27 mouse cellular contexts compared by ENCODE assay signal in the genomic region with DNA sequence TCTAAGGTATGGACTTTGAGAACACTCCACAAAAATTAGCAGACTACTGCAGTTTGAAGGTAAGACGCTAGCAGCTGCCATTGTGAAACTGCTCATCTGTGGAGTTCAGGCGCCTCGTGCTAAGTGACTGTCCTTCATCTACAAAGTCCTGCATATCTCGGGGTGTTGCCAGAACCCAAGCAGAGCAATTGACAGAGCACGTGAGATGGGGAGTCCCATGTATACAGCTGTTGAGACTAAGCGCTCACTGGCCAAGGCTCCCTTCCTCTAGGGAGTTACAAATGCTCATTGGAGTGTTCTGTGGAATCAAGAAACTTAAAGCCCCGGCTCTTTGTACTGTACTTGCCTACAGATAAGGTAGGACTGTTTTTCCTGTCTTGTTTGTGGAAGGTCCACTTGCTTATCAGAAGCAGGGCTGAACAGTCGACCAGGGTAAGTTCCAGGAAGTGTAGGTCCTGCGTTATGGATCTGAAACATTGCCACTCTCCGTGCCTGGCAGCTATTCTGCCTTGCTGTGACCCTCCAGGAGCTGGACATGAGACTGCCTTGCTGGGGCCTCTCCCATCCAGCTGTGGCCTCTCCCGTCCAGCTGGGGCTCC. TPM values are rescaled to one million over a fixed set of nuclear protein-coding genes. Genes with fewer than 3 reads are reported as not detected.
DNase-seq lines count a peak whose midpoint lies in the region; ATAC-seq lines count a peak whose summit lies in the region.
"Had no signal": no experiment of that assay in that cellular context is flagged by ENCODE, and none has a peak within 500 bp of the region (broad histone marks: within the 10 kb centered on the region; RNA-seq: fewer than 3 reads in every experiment).

No protein-coding gene starts in this region.

- H3K27me3 ChIP-seq in heart, embryonic 12.5 days (replicated peaks): no peaks in the 10 kb centered on the region
- no peaks in the 10 kb centered on the region for H3K27me3 ChIP-seq in intestine, embryonic 16.5 days (replicated peaks; ENCODE audit: control insufficient read depth, insufficient read depth, low read length)
- H3K27me3 ChIP-seq in stomach, embryonic 16.5 days (ENCODE audit: control insufficient read depth, insufficient read depth, low read length): no peaks in the 10 kb centered on the region
- H3K27me3 ChIP-seq: embryonic facial prominence, embryonic 13.5 days; forebrain, embryonic 12.5 days; kidney, embryonic 15.5 days; limb, embryonic 12.5 days had no signal

- peaks cover 13% of the 10 kb centered on the region for H3K4me1 ChIP-seq in heart, embryonic 12.5 days (replicated peaks)
- no peaks in the 10 kb centered on the region for H3K4me1 ChIP-seq in intestine, embryonic 16.5 days (ENCODE audit: control insufficient read depth, insufficient read depth, low read length)
- 0 out of 2 replicates have a peak, but pooled peaks cover 3% of the 10 kb centered on the region for H3K4me1 ChIP-seq in stomach, embryonic 16.5 days (ENCODE audit: control insufficient read depth, insufficient read depth, low read length)
- H3K4me1 ChIP-seq: embryonic facial prominence, embryonic 13.5 days; forebrain, embryonic 12.5 days; kidney, embryonic 15.5 days; limb, embryonic 12.5 days had no signal

- H3K4me2 ChIP-seq in heart, embryonic 12.5 days: peak overlapping the region; percentile 15
- no peak overlapping the region for H3K4me2 ChIP-seq in intestine, embryonic 16.5 days (ENCODE audit: low read depth, low read length)
- H3K4me2 ChIP-seq in stomach, embryonic 16.5 days (ENCODE audit: low read depth, low read length): no peak overlapping the region
- H3K4me2 ChIP-seq: embryonic facial prominence, embryonic 13.5 days; forebrain, embryonic 12.5 days; kidney, embryonic 15.5 days; limb, embryonic 12.5 days had no signal

- 30% methylated on average over 11 of the region's 11 CpGs for WGBS in heart, embryonic 12.5 days
- WGBS in intestine, embryonic 16.5 days: 53% methylated on average over 11 of the region's 11 CpGs
- WGBS in stomach, embryonic 16.5 days: 43% methylated on average over 11 of the region's 11 CpGs

- H3K27ac ChIP-seq in heart, embryonic 12.5 days (ENCODE audit: poor library complexity, severe bottlenecking): no peak overlapping the region
- H3K27ac ChIP-seq in intestine, embryonic 16.5 days (ENCODE audit: low read length): peak overlapping the region; percentile 57
- peak overlapping the region; percentile 2; the same call in 1 of the 2 replicates for H3K27ac ChIP-seq in stomach, embryonic 16.5 days (ENCODE audit: low read length)
- H3K27ac ChIP-seq: embryonic facial prominence, embryonic 13.5 days; forebrain, embryonic 12.5 days; kidney, embryonic 15.5 days; limb, embryonic 12.5 days had no signal

- intact Hi-C loops in heart, postnatal 36 days (cut with DNase I): loop anchor here (10.0 kb wide), 1 partner anchor 121 kb away; no protein-coding TSS in a partner anchor

- peak overlapping the region; percentile 13; the same call in 1 of the 2 replicates for H3K9ac ChIP-seq in heart, embryonic 12.5 days
- no peak overlapping the region for H3K9ac ChIP-seq in intestine, embryonic 16.5 days (ENCODE audit: low read depth, low read length)
- H3K9ac ChIP-seq in stomach, embryonic 16.5 days (ENCODE audit: low read length): no peak overlapping the region
- H3K9ac ChIP-seq: embryonic facial prominence, embryonic 13.5 days; forebrain, embryonic 12.5 days; kidney, embryonic 15.5 days; limb, embryonic 12.5 days had no signal

- no peak overlapping the region for H3K4me3 ChIP-seq in heart, embryonic 12.5 days
- no peak overlapping the region for H3K4me3 ChIP-seq in intestine, embryonic 16.5 days (ENCODE audit: low read length)
- H3K4me3 ChIP-seq in stomach, embryonic 16.5 days (replicated peaks; ENCODE audit: low read length): no peak overlapping the region
- H3K4me3 ChIP-seq: embryonic facial prominence, embryonic 13.5 days; erythroblast, embryonic 14.5 days; forebrain, embryonic 12.5 days; kidney, embryonic 15.5 days; limb, embryonic 12.5 days had no signal

- peak; percentile 39; the same call in 1 of the 2 replicates for ATAC-seq in heart, embryonic 12.5 days (ENCODE audit: insufficient number of reproducible peaks, low FRiP score)
- peak; percentile 84 for ATAC-seq in intestine, embryonic 16.5 days
- ATAC-seq in stomach, embryonic 16.5 days (ENCODE audit: insufficient read depth, low FRiP score): peak; percentile 76
- ATAC-seq: hindbrain, embryonic 16.5 days had no signal

- no peaks in the 10 kb centered on the region for H3K36me3 ChIP-seq in heart, embryonic 12.5 days
- no peaks in the 10 kb centered on the region for H3K36me3 ChIP-seq in intestine, embryonic 16.5 days (ENCODE audit: control insufficient read depth, insufficient read depth, low read length)
- H3K36me3 ChIP-seq in stomach, embryonic 16.5 days (ENCODE audit: control insufficient read depth, insufficient read depth, low read length): no peaks in the 10 kb centered on the region
- H3K36me3 ChIP-seq: embryonic facial prominence, embryonic 13.5 days; forebrain, embryonic 12.5 days; kidney, embryonic 15.5 days; limb, embryonic 12.5 days had no signal

- no peak for DNase-seq in heart, postnatal 36 days
- DNase-seq in heart, postnatal 4 days: peak; percentile 15
- no peak for DNase-seq in heart, adult 18-20 months
- no peak for DNase-seq in retina, postnatal 1 day
- DNase-seq: adrenal gland, postnatal 10 days; cerebellum, adult 2 months; cerebellum, postnatal 36 days; embryo, embryonic 11 days; gastrocnemius, postnatal 36 days; kidney, adult 11 months; kidney, postnatal 36 days; layer of hippocampus, postnatal 36 days; lung, postnatal 14 days; midbrain, embryonic 14.5 days; right cerebral cortex, postnatal 25 days; spleen, adult 18-20 months; thymus, adult 2 months; thymus, postnatal 4 days had no signal

- H3K9me3 ChIP-seq in heart, embryonic 12.5 days (replicated peaks): no peaks in the 10 kb centered on the region
- H3K9me3 ChIP-seq in intestine, embryonic 16.5 days (ENCODE audit: control insufficient read depth, low read length): no peaks in the 10 kb centered on the region
- no peaks in the 10 kb centered on the region for H3K9me3 ChIP-seq in stomach, embryonic 16.5 days (replicated peaks; ENCODE audit: control insufficient read depth, low read length)
- H3K9me3 ChIP-seq: embryonic facial prominence, embryonic 13.5 days; forebrain, embryonic 12.5 days; kidney, embryonic 15.5 days; limb, embryonic 12.5 days had no signal

RNA-seq across cellular contexts. Expression of a gene that starts 39.0 kb away (rescaled TPM):
- 56.4 and 59.2 TPM in 2 replicates for polyA plus RNA-seq in heart, embryonic 12.5 days (2016; fragmentation: Nextera tagmentation; extraction: Ambion mirVana)
- 10 to 100 TPM; 31.8 to 36.0 TPM for total RNA-seq in heart, postnatal 36 days (2021)
- total RNA-seq in heart, postnatal 4 days (2021): 10 to 100 TPM; 55.1 to 56.1 TPM
- 10 to 100 TPM; 32.7 to 37.6 TPM for total RNA-seq in heart, adult 18-20 months (2021)
- 57.6 and 70.9 TPM in 2 replicates for polyA plus RNA-seq in intestine, embryonic 16.5 days (2015; fragmentation: Nextera tagmentation; extraction: Ambion mirVana)
- 28.6 and 36.4 TPM in 2 replicates for polyA plus RNA-seq in stomach, embryonic 16.5 days (2015; fragmentation: Nextera tagmentation; extraction: Ambion mirVana)
